Mouse (Mus musculus) embryonic fibroblast, embryonic 13.5 days (primary cell): ENCODE data around the gene Syt15.

Source experiments
- CTCF ChIP-seq: IDR thresholded peaks from 2 replicates; pipeline ENCODE4 v1.5.1; 2011; ENCODE audit warnings: mild to moderate bottlenecking, control low read depth, low read length, moderate library complexity, borderline replicate concordance; ENCODE audit not compliant: insufficient read depth
- POLR2A ChIP-seq: IDR thresholded peaks from 2 replicates; pipeline ENCODE4 v1.6.1; 2011; ENCODE audit warnings: low read depth, mild to moderate bottlenecking, control low read depth, low read length, moderate library complexity

DNA sequence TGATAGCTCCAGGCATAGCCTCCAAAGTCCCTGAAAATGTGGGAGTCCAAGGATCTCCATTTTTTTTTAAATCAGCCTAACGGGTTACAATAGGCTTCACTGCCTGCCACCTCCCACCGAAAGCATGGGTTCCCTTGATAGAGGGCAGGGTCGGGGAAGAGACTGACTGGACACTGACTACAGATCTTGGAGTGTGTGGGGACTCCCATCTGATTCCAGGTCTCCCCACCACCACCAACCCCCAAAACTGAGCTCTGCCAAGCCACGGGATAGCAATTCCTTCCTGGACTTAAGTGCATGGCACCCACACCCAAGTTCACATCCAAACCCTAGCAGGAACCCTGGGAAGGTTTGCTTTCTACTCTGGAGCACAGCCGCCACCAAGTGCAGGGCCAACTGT, 1.0 kb downstream of the Syt15 start:
- TF ChIP-seq CTCF (no peak), POLR2A (no peak)
